Mouse (Mus musculus) B cell, adult 62 days (primary cell): Measurements from ENCODE around the gene Islr. TPM values are rescaled to one million over a fixed set of nuclear protein-coding genes. Genes with fewer than 3 reads are reported as not detected.

Source experiments
- total RNA-seq: library from RNA; stranded (reverse); gene quantifications from 4 replicates; pipeline ENCODE4 v1.2.4, GENCODE M21; 2023

The Islr gene
- not detected in 4 replicates for total RNA-seq

DNA sequence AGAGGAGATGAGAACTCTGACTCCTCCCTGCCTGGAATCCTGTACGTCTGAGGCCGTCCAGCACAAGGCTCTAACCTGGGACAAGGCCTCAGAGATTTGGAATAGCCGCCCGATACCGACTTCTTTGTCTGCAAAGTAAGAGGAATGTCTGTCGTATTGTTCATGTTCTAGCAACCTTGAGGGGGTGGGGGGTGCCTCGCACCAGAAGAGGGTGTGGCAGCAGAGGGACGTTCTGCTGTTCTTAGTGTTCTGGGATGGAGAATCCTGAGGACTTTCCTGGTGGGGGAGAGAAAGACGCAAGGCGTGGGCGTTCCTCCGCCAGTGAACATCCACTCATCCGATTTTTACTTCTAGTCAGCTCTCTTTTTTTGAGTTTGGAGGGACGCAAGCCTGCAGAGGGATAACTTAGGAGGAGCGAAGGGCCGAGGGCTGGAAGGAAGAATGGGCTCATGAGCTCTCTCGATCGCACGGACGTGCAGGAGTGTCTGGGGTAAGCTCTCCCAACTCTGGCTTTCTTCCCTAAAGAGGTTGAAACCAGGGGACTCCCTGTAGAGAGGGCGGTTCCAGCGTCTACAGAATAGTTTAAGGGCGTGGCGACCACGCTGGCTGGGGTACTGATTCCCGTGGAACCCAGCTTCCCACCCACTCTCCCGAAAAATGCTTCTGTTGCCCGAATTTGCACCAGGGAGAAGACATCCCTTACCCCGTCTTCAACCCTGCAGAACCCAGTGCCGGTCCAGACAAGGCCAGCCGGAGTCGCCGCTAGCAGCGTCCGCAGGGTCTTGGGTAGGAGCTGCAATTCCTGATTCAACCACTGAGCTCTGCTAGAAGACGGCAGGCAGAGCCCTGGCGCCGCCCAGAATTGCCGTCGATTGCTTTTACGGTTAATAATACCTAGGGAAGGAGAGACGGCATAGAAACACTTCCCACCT is at the start of gene Islr, which contains the start of gene Islr2:
Gene Islr, minus strand, starts transcription at position 791 of the 932 bp plus-strand sequence.
Gene Islr2, minus strand, starts transcription at position 804 of the 932 bp plus-strand sequence.

DNA sequence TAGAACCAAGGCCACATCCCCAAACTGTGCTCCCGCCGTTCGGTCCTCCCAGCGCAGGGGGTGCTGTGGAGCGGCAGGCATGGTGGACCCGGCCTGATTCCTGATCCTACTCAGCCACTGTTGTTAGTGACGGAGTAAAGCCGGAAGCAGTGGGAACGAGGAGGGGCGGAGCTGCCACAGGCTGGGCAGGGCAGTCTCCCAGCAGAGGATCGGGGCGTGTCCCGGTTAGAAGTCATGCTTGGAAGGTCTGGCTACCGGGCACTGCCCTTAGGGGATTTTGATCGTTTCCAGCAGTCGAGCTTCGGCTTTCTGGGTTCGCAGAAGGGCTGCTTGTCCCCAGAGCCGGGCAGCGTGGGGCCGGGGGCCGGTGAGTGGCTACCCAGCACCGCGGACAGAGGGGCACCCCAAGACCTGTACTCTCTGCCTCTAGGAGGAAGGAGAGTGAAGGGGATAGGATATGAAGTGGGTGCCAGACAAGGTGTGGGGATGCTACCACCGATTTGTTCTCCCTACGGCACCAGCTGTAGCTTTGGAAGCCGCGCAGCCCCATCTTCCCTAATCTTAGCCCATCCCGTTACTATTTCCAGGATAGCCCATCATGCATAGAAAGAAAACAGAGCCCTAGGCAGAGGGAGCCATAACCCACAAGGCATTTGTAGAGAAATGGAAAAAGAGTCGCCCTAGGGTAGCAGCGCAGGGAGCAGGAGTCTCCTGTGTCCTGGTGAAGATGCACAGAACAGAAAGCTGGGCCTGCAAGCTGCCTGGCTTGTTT is 49.1 kb upstream of the Islr start, which contains the start of gene Stoml1:
Gene Stoml1, plus strand, starts transcription at position 132 of the 772 bp plus-strand sequence.

DNA sequence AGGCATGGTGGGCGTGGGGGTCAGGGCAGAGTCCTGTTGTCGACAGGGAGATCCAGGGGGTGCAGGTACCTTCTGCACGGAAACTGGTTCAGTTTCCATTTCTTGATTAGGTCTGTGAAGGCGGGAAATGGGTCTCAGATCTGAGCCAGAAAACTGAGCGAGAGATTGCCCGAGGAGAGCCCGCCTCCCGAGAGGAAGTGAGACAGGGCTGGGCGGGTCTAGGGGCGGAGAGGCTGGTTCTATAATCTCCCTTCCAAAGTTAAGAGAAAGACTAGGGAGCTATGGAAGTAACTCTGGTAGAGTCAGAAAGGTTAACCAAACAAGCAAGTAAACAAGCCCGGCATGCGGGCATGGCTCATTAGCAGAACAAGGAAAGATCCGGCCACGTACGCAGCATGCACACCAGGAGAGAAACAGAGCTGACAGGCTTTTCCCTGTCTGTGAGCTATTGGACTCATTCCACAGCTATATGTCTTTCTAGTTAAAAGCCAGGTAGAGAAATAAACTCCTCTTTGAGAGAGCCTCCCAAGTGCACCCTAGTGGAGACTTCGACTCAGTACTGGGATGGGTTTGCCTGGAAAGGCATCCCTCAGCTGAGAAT is 45.6 kb upstream of the Islr start, which contains the start of gene Pml:
Gene Pml, minus strand, starts transcription at position 195 of the 601 bp plus-strand sequence.

DNA sequence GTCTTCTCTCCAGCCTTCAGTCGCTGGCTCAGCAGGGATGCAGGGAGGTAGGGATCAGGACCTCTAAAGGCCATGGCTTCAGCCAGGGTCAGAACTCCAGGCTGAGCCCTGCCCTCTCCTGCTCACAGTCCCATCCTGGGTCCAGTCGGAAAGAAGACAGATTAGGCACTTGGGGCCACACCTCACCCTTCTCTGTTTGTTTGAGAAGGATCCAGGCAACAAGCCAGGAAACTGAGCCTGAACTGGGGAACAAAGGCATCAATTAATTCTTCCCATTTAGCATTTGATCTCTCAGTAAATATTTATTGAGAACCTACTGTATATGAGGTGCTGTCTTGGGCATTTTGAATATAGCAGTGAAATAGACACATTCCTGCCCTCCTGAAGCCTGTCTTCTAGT is 85.4 kb downstream of the Islr start, which contains the start of gene Ccdc33:
Gene Ccdc33, minus strand, starts transcription at position 153 of the 400 bp plus-strand sequence.

Other genes starting within 250 kb of the Islr start
- gene Cyp11a1, start 197.9 kb downstream of the Islr start, total RNA-seq: 0.40 to 0.95 TPM in 2 of 4 replicates, not detected in the others
- gene Stra6, start 140.5 kb downstream of the Islr start, total RNA-seq: not detected in 4 replicates
- not detected in 4 replicates for gene Ccdc33, start 85.5 kb downstream of the Islr start, total RNA-seq
- gene Islr2, start within 50 bp of the Islr start, total RNA-seq: 8.5 to 14.2 TPM (median 11.1 TPM) in 4 replicates
- gene Pml, start 45.5 kb upstream of the Islr start, total RNA-seq: 360 to 424 TPM (median 369 TPM) in 4 replicates
- 81.5 to 92.9 TPM (median 88.1 TPM) in 4 replicates for gene Stoml1, start 48.9 kb upstream of the Islr start, total RNA-seq
- not detected in 4 replicates for gene Loxl1, start 108.9 kb upstream of the Islr start, total RNA-seq
- gene Tbc1d21, start 166.1 kb upstream of the Islr start, total RNA-seq: not detected in 4 replicates